Mouse (Mus musculus): Measurements from ENCODE around the gene Clic1.

Clic1 gene

GRCm38 (mm10) chr17:35045807-35046680 is 3.7 kb upstream of the Clic1 start:
- DNase-seq (ENCODE audit: low spot score) = no peak

GRCm38 (mm10) chr17:35046681-35047455 is 2.9 kb upstream of the Clic1 start, which contains the start of gene Msh5:
Msh5 (minus strand) TSS chr17:35046745.
- peak; percentile 94 for DNase-seq (ENCODE audit: low spot score)

- no peak for DNase-seq (ENCODE audit: low spot score)
Measured at GRCm38 (mm10) chr17:35047688-35048087, 2.1 kb upstream of the Clic1 start.

- DNase-seq (ENCODE audit: low spot score) = peak; percentile 42
Measured at GRCm38 (mm10) chr17:35048149-35048931, 1.4 kb upstream of the Clic1 start.

- no peak for DNase-seq (ENCODE audit: low spot score)
Measured at GRCm38 (mm10) chr17:35048932-35049440, 780 bp upstream of the Clic1 start.

- DNase-seq (ENCODE audit: low spot score) = peak; percentile 42
Measured at GRCm38 (mm10) chr17:35050126-35050750, 472 bp downstream of the Clic1 start.

- DNase-seq (ENCODE audit: low spot score) = peak; percentile 80
Measured at GRCm38 (mm10) chr17:35051156-35052086, 1.7 kb downstream of the Clic1 start.

DNA sequence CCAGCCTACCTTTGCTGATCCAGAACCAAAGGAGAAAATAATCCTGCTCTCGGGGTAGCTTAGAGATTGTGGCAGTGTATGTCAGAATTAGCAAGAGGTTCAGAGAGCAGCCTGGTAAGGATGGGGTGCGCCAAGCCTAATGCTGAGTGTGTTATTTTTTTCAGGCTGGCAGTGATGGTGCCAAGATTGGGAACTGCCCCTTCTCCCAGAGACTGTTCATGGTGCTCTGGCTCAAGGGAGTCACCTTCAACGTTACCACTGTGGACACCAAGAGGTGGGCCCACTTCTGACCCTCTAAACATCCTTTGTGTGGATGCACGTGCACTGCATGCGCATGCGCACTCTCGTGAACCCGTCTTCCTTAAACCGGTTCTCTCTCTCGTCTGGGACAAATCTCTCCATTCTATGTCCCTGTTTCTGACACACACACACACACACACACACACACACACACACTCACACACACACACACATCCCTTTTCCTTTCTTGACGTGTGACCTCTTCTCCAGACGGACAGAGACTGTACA is 2.6 kb downstream of the Clic1 start:
- DNase-seq (ENCODE audit: low spot score) = no peak

DNA sequence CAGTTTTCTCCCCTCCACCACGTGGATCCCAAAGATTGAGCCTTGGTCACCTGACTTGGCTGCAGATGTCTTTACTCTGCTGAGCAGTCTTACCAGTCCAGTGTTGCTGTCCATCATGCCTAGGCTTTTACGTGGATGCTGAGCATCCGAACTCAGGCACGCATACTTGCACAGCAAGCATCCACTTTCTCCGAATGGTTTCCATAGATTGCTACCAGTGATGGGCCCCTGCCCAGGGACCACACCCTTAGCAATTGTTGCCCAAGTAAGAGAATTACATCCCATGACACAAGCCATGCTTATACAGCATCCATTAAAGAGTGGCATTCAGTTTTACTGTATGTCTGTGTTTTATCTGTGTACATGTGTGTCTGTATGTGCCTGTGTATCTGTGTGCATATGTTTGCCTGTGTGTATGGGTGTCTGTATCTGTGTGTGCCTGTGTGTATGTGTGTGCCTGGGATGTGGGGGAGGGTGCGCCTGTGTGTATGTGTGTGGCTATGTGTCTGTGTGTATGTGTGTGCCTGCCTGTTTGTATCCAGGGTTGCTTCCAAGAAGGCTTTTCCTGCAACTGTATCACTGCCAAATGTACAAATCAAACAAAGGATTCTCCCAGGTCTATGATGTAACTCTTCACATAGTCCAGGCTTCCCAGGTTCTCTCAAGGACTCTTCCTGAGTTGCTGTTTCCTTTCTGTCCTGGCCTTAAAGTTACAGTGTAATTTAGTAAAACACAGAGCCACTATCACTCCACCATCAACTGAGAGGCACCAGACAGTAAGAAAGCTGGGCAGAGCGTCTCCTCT is 6.1 kb downstream of the Clic1 start:
- DNase-seq (ENCODE audit: low spot score) = no peak

GRCm38 (mm10) chr17:35057090-35057489 is 7.3 kb downstream of the Clic1 start:
- no peak for DNase-seq (ENCODE audit: low spot score)

DNA sequence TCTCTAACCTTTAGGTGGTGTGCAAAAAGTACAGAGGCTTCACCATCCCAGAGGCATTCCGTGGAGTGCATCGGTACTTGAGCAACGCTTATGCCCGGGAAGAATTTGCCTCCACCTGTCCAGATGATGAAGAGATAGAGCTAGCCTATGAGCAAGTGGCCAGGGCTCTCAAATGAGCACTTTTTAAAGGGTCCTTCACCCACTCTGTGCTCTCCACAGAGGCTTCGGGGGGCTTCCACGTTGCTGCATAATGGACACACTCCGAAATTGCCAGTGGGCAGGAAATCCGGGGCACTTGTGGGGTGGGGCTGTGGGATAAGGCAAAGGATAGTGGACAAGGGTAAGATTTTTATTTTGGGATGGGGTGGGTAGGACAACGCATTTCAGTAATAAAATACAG is 8.6 kb downstream of the Clic1 start:
- no peak for DNase-seq (ENCODE audit: low spot score)

DNA sequence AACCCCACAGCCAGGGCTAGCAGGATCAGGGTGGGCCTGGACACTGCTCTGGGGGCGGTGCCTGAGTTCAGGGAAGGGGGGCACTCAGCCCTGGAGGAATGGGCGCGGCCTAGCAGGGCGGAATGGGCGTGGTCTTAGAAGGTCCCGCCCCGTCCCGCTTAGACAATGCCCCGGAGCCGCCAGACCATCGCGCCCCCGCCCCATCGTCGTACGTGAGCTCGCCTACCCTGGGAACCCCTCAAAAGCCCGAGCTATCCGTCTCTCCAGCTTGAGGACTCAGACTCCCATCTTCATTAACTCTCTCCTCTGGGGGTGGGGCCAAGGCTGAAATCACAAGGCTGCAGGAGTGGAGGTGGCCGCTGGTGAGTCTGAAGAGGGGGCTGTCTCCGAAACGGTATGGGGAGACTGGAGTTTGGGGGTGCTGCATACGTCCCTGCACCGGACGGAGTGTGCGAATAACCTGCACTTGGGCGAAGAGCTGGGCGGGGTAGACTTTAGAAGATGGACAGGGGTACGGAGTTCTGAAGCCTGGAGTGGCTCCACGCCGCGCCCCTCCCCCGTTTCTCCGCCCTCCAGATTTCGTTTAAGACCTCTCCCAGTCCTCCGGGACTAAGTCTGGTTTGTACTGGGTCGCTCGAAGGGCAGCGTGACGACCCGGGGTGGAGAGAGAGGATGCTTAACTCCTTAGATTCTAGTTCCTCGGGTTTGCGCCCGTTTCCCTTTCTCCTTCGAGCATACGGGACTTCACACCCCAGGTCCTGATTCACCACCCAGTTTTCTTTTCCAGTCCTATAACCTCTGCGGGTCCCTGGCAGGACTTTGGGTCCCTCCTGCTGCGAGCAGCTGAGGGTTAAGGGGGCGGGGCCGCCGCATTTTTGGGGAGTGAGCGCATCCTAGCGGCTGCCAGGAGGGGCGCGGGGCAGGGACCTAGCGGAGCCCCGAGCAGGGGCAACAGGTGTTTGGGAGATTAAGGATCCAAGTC is 9.4 kb downstream of the Clic1 start, which contains the start of gene Ddah2:
Gene Ddah2 (plus strand): TSS at position 125 of the 982 bp plus-strand sequence.
- DNase-seq (ENCODE audit: low spot score) = peak; percentile 83

DNA sequence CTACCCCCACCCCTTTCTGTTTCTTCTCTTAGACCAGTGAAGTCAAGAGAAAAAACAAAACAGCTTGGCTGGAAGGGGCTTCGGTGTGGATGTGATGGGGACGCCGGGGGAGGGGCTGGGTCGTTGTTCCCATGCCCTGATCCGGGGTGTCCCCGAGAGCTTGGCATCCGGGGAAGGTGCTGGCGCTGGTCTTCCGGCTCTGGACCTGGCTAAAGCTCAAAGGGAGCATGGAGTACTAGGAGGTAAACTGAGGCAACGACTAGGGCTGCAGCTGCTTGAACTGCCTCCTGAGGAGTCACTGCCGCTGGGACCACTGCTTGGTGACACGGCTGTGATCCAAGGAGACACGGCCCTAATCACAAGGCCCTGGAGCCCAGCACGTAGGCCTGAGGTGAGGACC is 10.3 kb downstream of the Clic1 start:
- no peak for DNase-seq (ENCODE audit: low spot score)

- no peak for DNase-seq (ENCODE audit: low spot score)
Measured at GRCm38 (mm10) chr17:35060737-35061297, 11.1 kb downstream of the Clic1 start.

DNA sequence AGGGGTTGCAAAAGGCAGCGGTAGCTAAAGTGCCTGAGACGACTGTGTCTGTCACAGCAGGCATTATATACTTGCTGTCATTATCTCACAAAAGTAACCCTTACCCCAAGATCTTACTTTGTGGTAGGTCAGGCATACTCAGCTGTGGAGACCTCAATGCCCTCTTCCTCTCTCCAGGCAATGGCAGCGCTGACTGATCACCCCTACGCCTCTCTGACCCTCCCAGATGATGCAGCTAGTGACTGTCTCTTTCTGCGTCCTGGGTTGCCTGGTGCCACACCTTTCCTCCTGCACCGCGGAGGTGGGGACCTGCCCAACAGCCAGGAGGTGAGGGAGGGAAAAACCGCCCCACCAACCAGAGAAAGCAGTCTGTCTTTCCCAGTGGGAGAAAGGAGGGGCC is 11.5 kb downstream of the Clic1 start:
- DNase-seq (ENCODE audit: low spot score) = no peak

DNA sequence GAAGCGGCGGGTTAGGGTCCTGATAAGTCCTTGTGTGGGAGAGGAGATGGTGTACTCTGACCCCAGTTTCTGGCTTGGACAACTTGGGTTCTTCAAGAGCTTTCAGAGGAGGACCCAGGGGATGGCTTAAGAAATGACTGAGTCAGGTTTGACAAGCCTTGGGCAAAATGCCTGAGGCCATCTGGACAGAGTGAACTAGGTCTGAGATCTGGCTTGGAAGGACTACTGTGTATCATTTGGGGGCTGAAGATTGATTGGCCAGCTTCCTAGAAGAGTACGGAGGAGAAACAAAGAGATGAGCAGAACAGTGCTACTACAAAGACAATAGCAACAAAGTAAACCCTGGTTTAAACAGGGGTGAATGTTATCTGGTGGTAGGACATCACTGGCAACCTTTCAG is 13.7 kb downstream of the Clic1 start:
- DNase-seq (ENCODE audit: low spot score) = no peak

DNA sequence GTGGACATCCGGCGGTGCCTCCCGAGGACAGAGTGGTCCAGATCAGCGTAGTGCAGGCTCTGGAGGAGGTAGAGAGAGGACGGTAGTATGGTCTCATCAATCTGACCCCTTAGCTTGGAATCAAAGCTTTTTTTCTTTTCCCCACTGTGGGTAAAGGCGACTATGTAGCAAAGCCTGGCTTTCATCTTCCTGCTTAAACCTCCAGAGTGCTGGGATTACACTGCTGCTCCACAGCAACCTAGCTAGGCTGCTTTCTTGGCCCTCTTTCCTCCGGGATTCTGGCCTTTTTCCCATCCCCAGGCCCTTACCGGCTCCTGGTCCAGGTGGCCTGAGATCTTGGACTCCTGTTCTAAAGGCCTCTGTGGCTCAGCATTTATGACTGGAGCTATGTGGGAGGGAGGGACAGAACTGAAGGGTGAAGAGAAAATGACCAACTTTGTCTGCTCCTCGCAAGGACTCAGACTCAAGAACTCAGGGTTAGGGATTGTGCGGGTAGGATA is 14.7 kb downstream of the Clic1 start:
- DNase-seq (ENCODE audit: low spot score) = no peak

All from T-cell, adult 2 months (primary cell).